Mouse (Mus musculus) T-cell, adult 2 months (primary cell): ENCODE measurements around the gene Hhatl.
A peak's percentile ranks its signal among the peaks of the same experiment; 100 is the strongest.

Experiments
- DNase-seq: peaks from one replicate; pipeline ENCODE4 v3.0.0; 2022; ENCODE audit warnings: low spot score

The Hhatl gene

DNA sequence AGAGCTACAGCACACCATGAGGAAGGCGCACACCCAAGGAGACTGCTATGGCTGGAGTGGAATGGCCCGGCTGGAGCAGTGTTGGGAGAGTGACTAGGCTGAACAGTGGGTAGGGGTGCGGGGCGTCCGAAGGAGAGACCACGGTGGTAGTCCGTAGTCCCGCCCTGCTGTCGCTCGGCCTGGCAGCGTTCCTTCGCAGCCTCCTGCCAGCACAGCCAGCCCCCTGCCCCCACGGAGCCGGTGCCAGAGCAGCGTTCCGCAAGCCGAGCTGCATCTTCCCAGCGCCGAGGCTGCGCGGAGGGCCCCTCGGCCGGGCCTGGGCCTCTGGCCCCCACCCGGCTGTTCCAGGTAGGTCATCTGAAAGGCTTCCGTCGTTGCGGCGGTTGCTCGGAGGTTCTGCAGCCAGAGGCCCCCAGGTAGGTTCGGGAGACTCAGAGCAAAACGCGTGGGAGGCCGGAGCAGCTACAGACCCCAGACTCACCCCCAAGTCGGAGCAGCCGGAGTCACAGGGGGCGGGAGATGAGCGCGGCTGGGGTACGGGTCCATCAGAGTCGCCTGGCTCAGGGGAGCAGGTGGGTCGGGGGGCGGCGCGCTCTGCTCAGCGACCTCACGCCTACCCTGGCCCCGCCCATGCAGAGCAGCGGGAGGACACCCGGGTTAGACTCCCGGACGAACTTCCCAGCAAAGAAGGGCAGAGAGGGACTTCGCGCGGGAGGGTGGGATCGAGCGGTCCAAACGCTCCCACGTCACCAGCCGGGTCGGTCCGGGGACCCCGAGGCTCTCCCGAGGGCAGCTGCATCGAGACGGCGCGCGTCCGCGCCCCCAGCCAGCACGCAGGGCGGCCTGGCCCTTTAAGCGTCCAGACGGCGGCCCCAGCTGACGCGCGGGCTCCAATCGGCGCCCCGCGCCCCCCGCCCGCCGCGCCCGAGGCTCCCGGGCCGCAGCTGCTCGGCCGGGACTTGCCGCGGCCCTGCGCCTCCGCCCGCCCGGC, 32.9 kb downstream of the Hhatl start, which contains the start of gene Zfp651:
Gene Zfp651 (plus strand): TSS at position 240 of the 991 bp plus-strand sequence.
- DNase-seq, result no peak

DNA sequence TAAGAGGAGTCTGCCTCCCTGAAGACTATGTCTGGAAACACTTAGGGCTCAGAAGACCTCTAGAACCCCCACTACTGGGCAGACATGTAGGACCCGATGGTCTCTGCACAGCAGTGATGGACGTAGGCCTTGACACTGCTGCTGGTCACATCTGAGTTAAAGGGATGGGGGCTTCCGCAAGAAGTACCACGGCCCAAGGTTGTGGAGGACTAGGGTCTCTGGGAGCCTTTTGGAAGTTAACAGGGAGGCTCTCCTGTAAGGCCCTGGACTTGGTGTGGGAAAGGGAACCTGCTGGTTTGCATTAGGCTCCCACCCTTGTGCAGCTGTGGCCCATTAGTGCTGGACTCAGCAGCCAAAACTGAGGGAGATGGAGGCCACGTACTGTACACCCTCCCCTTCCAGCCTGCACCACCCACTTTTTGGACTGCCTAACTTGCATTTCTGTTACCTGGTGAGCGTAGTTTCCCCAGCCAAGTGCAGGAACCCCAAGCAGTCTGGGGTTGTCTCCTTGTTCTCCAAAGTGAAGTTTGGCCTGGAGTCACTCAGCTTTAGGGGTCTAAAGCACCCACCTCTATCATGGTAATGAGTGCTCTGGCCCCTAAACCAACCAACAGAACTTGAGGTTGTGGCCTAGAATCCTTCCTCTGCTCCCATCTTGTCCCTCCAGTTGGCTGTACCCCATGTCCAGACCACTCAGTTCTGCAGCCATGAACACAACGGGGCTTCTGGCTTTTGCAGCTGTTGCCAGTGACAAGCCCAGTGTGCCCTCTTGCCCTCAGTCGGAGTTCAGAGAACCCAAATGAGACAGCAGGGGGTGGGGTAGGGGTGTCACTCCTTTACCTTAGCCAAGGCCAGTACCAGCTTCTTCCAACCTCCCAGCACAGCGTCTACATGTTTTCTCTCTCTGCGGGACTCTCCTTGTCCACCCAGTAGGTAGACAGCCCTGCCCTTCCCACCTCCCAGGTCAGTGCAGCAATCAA, 34.2 kb downstream of the Hhatl start:
- DNase-seq, result no peak

DNA sequence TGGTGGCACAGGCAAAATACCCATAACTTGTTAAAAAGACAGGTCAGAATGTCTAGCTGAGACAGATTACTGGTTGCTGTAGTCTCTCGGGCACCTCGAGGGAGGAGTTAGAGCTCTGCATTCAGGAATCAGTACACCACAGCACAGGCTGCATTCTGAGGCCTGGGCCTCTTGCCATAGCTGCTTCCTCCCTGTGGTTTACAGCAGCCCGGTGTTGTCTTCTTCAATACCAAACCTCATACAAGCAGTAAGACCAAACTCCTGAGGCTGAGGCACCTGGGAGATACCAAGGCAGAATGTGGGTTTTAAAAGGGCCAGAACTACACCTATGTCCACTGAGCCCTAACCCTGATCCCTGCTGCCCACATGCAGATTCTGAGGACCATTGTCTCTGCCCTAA, 34.9 kb downstream of the Hhatl start:
- peak; percentile 53 for DNase-seq

DNA sequence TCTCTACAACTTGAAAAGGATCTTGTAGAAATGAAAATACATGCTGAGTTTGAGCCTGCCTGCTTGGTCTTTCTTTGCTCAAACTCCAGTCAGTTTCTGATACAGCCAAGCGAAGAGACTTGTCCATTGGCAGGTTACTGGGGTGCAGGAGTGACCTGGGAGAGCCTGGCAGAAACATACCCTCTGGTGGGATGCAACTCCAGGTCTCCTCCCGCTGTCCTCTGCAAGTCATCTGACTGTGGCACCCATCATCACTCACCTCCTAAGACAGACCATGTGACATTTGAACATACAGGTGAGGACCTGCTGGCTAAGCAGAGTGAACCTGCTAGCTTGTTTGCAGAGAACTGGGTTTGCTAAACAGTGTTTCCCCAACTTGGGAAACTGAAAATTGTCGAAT, 35.5 kb downstream of the Hhatl start:
- no peak for DNase-seq

DNA sequence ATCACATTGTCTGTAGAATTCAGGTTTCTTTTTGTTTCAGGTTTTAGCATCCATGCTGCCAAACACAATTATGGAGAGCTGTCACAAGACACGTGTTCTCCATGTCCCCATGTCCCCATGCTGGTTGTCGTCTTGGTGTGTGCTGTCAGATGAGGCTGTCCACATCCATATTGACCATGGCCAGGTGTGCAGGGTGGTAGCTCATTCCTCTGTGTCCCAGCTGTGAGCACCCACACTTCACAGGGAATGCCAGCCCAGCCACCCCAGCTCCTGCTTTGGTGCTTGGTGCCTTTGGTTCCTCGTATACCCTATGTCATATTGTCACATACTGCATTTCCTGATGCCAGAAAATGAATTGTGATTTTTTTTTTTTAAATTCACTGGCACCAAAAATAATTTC, 37.7 kb downstream of the Hhatl start:
- DNase-seq, result no peak

DNA sequence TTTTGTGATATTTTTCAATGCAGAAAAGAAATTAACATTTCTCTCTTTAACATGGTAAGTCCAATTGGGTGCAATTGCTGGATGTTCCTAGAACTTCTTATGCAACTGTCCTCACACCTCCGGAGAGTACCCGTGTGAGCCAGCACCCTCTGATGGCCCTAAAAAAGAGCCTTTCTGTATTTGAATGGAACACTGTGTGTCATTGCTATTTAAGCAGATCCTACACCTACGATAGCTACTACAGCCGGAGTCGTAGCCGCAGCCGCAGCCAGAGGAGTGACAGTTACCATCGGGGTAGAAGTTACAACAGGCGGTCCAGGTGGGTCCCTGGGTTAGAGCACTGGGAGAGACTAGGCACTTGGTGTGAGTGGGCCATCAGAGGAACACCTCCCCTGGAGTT, 39.5 kb downstream of the Hhatl start:
- no peak for DNase-seq

DNA sequence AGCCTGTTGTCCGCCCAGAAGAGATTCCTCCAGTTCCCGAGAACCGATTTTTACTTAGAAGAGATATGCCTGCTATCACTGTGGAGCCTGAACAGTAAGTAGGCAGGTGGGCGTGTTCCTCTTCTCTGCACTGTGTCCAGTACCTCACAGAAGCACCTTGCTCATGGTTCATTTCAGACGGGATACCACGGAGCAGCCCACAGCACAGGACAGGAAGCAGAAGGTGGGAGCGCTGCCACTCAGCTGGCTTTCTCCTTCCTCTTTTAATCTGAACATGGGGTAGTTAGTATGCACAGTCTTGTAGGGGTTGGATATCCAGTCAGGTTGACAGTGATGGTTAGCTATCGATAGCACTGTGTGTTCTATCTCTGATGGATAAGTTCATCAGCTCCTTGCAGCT, 48.3 kb downstream of the Hhatl start:
- DNase-seq, result no peak

DNA sequence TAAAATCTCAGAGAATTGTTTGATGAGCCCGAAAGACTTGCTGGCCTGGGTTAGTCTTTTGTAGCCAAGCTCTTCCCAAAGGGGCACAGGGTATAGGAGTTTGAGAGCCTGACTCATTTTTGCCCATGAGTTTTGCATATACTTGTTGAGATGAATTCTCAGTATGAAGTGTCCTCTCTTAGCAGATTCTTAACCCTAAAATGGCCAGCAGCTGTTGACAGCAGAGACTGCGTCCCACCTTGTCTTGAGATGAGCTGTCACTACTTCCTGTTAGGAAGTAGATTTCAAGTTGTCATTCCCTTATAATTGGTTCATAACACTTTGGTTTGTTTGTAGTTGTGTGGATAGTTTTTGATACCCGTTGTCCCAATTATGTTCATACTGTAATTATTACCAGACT, 51.1 kb downstream of the Hhatl start:
- no peak for DNase-seq

DNA sequence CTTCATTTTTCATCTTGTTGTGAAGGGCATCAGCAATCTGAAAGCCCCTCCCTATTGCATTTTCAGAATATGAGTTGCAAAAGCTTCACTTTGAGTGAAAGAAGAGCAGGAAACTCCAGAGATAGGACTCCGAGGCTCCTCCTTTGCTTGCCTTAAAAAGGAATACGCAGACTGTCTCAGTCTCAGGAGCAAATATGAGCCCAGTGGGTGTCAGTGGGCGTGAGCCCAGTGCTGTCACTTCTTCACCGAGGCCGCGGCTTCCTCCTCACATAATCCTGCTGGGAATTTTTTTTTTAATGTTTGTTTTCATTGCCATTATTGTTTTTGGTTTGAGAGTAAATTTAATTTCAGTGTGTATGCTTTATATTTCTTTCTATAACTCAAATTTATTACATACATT, 51.8 kb downstream of the Hhatl start:
- no peak for DNase-seq
